Mouse (Mus musculus) embryonic facial prominence, embryonic 14.5 days (tissue): ENCODE results near the gene Wdr64. TPM values are rescaled to one million over a fixed set of nuclear protein-coding genes. Genes with fewer than 3 reads are reported as not detected.

Experiments
- ATAC-seq: fragments of 200-750 bp; cut with Nextera tagmentation; 2 replicates; pipeline ENCODE4 v1.8.0; 2017; ENCODE audit warnings: low read depth, moderate number of reproducible peaks, moderate TSS enrichment
- DNase-seq: peaks from one replicate; pipeline ENCODE4 v3.0.0-alpha.2; 2015; ENCODE audit warnings: low spot score
- H3K27ac ChIP-seq: fragments of 300-500 bp; sonication (generic); replicated peaks from 2 replicates; pipeline ENCODE4 v1.5.1; 2014; ENCODE audit warnings: low read depth, mild to moderate bottlenecking, low read length, moderate library complexity
- H3K27me3 ChIP-seq: fragments of 300-500 bp; sonication (generic); replicated peaks from 2 replicates; pipeline ENCODE4 v1.6.1; 2014; ENCODE audit warnings: low read length; ENCODE audit not compliant: control insufficient read depth, insufficient read depth
- H3K36me3 ChIP-seq: fragments of 300-500 bp; sonication (generic); 2 replicates; pipeline ENCODE4 v1.6.1; 2014; ENCODE audit warnings: low read length, mixed read lengths; ENCODE audit not compliant: control insufficient read depth, insufficient read depth
- H3K4me1 ChIP-seq: fragments of 300-500 bp; sonication (generic); 2 replicates; pipeline ENCODE4 v1.6.1; 2014; ENCODE audit warnings: antibody characterized with exemption, low read length; ENCODE audit not compliant: control insufficient read depth, insufficient read depth
- H3K4me2 ChIP-seq: fragments of 300-500 bp; sonication (generic); 2 replicates; pipeline ENCODE4 v1.6.1; 2014; ENCODE audit warnings: low read depth, mild to moderate bottlenecking, low read length, moderate library complexity, mixed read lengths
- H3K4me3 ChIP-seq: fragments of 300-500 bp; sonication (generic); 2 replicates; pipeline ENCODE4 v1.5.1; 2014; ENCODE audit warnings: low read depth, mild to moderate bottlenecking, low read length
- H3K9ac ChIP-seq: fragments of 300-500 bp; sonication (generic); 2 replicates; pipeline ENCODE4 v1.6.1; 2014; ENCODE audit warnings: low read depth, mild to moderate bottlenecking, low read length, moderate library complexity, mixed read lengths
- H3K9me3 ChIP-seq: fragments of 300-500 bp; sonication (generic); 2 replicates; pipeline ENCODE4 v1.6.1; 2016; ENCODE audit warnings: low read length; ENCODE audit not compliant: control insufficient read depth
- WGBS: fragments of 180-500 bp; shearing (Covaris S2); extraction: QIAGEN DNeasy Blood & Tissue Kit; methylation state at CpG from one replicate; pipeline ENCODE4 v1.1.7; 2014; 5-methylcytosine and 5-hydroxymethylcytosine counted together
- polyA plus RNA-seq: library from polyadenylated mRNA; unstranded; fragments of >200 nt; fragmentation: Nextera tagmentation; extraction: Ambion mirVana; gene quantifications from 2 replicates; pipeline ENCODE4 v1.2.1, GENCODE M21; 2014

Wdr64 gene
- polyA plus RNA-seq, 1 experiment from 2014 or later, result not detected

DNA sequence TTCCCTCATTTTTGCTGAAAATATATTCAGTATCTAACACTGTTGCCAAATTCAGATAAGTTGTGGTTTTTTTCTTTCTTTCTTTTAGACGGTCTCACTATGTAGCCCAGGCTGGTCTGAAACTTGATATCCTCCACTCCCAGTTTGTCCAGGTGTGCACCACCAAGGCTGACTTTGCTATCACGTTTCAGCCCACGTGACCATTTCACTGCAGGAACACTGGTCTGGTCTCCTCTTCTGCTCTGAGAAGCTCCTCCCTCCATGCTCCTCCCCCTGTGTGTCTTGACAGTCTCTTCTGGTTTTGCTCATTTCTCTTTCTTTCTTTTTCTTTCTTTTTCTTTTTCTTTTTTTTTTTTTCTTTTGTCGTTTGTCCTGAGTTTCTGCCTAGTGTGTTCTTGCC lies 1.4 kb downstream of the Wdr64 start:
- WGBS, result 25% methylated on average over 4 of the region's 4 CpGs
- peak; percentile 31 for DNase-seq

DNA sequence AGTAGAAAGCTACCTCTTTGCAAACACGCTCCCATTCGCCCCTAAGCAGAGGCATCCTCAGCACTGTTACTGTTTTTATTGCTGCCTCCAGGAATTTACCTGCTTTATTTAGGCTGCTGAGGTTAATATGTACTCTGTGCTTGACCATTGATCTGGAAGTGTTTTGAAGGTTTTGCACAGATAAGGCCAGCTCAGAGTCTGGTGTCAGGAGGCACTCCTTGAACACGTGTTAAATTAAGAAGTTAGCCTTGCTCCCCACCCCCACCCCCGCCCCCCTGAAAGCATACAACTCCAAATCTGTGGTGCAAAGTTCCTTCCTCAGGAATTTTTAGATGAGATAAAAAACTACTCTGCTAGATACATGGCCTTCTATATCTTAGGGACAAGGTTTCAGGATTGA lies 2.8 kb downstream of the Wdr64 start:
- Histone ChIP-seq H3K9me3 (no peaks in the 10 kb centered on the region), H3K4me3 (no peak overlapping the region), H3K36me3 (no peaks in the 10 kb centered on the region), H3K4me2 (no peak overlapping the region), H3K27me3 (no peaks in the 10 kb centered on the region), H3K4me1 (no peaks in the 10 kb centered on the region), H3K9ac (no peak overlapping the region), H3K27ac (no peak overlapping the region)
- ATAC-seq (no peak), DNase-seq (no peak)
- 80% methylated on average over 4 of the region's 4 CpGs for WGBS

More for the DNA sequence above, 1.4 kb downstream of the Wdr64 start:
- H3K36me3 ChIP-seq, result no peaks in the 10 kb centered on the region
- no peak overlapping the region for H3K4me2 ChIP-seq
- no peak overlapping the region for H3K9ac ChIP-seq
- no peaks in the 10 kb centered on the region for H3K9me3 ChIP-seq
- no peak overlapping the region for H3K4me3 ChIP-seq
- H3K27ac ChIP-seq, result no peak overlapping the region
- H3K4me1 ChIP-seq, result no peaks in the 10 kb centered on the region
- H3K27me3 ChIP-seq, result no peaks in the 10 kb centered on the region
- peak; percentile 63; the same call in 1 of the 2 replicates for ATAC-seq

DNA sequence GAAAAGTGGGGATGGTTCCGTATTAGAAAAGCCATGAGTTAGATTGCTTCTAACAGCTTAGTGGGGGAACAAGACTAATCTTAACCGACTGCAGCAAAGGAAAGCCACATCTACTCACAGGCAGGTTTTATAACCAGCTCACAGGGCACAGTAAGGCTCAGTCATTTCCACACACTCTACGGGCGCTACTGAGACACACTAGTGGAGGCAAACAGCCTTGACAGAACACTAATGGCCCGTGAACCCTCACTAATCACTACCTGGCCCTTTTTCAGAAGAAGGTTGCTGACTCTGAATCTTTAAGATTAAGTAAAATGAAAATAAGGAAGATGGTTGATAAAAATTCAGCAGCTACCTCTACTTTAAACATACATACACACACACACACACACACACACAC lies 9.2 kb downstream of the Wdr64 start:
- DNase-seq, result no peak
- WGBS, result 64% methylated on average over 5 of the region's 5 CpGs

DNA sequence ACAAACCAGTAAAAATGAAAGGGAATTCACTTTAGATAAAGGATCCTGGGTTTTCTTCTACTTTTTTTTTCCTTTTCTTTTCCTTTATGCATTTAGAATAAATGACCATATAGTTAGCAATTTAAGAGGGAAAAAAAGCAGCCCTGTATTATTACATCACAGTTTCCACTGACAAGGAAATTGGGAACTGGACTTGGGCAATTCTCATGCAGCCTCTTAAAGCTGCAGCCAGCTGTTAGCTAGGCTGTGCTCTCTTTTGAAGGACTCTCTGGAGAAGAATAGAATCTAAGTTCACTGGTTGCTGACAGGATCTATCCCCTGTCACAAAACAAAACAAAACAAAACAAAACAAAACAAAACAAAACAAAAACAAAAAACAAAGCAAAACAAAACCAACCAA lies 9.6 kb downstream of the Wdr64 start:
- H3K27ac ChIP-seq, result no peak overlapping the region
- no peak overlapping the region for H3K9ac ChIP-seq
- no peaks in the 10 kb centered on the region for H3K27me3 ChIP-seq
- DNase-seq (no peak), ATAC-seq (no peak)
- H3K4me1 ChIP-seq, result no peaks in the 10 kb centered on the region
- H3K4me2 ChIP-seq, result no peak overlapping the region
- no peaks in the 10 kb centered on the region for H3K9me3 ChIP-seq
- no peak overlapping the region for H3K4me3 ChIP-seq
- no peaks in the 10 kb centered on the region for H3K36me3 ChIP-seq

More for the DNA sequence above, 9.2 kb downstream of the Wdr64 start:
- no peak overlapping the region for H3K4me2 ChIP-seq
- no peaks in the 10 kb centered on the region for H3K36me3 ChIP-seq
- no peaks in the 10 kb centered on the region for H3K27me3 ChIP-seq
- H3K27ac ChIP-seq, result no peak overlapping the region
- H3K4me3 ChIP-seq, result no peak overlapping the region
- no peak for ATAC-seq
- H3K9me3 ChIP-seq, result no peaks in the 10 kb centered on the region
- no peak overlapping the region for H3K9ac ChIP-seq
- no peaks in the 10 kb centered on the region for H3K4me1 ChIP-seq

DNA sequence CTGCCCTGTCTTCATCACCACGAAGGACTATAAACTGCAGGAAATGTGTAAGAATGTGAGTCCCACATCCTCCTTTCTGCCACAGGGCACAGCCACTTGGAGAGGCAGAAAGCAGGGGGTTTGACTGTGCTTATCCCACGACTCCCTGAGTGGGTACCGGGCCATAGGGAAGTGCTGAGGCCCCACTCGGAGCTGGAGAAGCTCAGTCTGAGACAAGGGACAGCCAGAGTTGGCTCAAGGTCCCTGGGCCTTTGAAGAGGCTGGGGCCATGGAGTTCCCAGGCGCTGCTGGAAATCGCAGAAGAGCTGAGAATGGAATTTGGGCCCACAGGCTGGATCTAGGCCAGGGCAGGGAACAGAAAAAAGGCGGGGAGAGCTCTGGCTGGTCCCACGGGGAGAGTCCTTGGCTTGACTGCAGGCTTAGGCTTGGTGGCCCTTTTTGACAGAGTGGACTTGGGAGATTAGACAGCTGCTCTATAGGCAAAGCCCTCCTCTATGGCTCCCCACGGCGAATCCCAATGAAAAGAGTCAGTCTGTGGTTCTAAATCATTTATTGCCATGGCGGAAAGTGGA lies 14.0 kb downstream of the Wdr64 start:
- no peaks in the 10 kb centered on the region for H3K27me3 ChIP-seq
- H3K9me3 ChIP-seq, result no peaks in the 10 kb centered on the region
- no peak overlapping the region for H3K9ac ChIP-seq
- no peak overlapping the region for H3K4me3 ChIP-seq
- 75% methylated on average over 11 of the region's 11 CpGs for WGBS
- no peaks in the 10 kb centered on the region for H3K36me3 ChIP-seq
- DNase-seq (no peak), ATAC-seq (no peak)
- H3K27ac ChIP-seq, result no peak overlapping the region
- no peak overlapping the region for H3K4me2 ChIP-seq
- no peaks in the 10 kb centered on the region for H3K4me1 ChIP-seq

DNA sequence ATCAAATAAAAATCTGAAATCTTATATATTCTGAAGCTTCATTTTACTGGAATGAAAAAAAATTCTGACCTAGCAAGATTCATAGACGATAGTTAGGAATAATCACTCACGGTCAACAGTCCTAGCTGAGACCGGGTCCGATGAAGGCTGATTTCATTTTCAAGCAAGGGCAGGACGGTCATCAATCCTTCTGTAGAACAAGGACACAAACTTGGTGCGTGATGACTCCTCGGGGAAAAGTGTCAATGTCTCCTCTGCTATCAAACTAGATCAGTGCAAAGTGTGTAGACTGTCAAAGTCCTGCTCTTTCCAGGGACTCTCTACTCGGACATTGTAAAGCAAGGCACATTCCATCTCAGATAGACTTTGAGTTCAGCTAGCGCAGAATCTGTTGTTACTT lies 18.4 kb downstream of the Wdr64 start:
- Histone ChIP-seq H3K36me3 (no peaks in the 10 kb centered on the region), H3K27ac (no peak overlapping the region), H3K4me1 (no peaks in the 10 kb centered on the region), H3K27me3 (no peaks in the 10 kb centered on the region), H3K9me3 (no peaks in the 10 kb centered on the region), H3K9ac (no peak overlapping the region), H3K4me2 (no peak overlapping the region), H3K4me3 (no peak overlapping the region)
- DNase-seq (no peak), ATAC-seq (no peak)
- 86% methylated on average over 9 of the region's 9 CpGs for WGBS

DNA sequence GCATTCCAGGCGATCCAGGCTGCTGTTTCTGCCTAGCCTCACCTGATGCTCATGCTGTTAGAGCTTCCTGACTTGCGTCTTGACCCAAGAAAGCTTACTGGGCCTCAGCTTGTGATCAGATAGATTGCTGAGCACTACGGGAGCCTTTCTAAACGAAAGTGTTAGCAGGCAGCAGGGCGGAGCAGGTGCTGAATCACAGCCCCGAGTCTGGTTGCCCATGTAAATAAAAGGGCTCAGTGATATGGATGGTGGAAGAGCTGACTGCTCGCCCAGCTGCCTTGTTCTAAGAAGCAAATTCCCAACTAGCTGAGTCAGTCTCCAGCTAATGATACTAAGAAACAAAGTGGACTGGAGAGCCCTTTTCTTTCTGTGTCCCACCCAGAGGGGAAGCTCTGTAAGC lies 27.4 kb downstream of the Wdr64 start:
- H3K4me1 ChIP-seq, result no peaks in the 10 kb centered on the region
- DNase-seq (no peak), ATAC-seq (no peak)
- no peaks in the 10 kb centered on the region for H3K36me3 ChIP-seq
- H3K27me3 ChIP-seq, result no peaks in the 10 kb centered on the region
- no peak overlapping the region for H3K9ac ChIP-seq
- H3K9me3 ChIP-seq, result no peaks in the 10 kb centered on the region
- no peak overlapping the region for H3K4me3 ChIP-seq
- 48% methylated on average over 7 of the region's 7 CpGs for WGBS
- H3K27ac ChIP-seq, result no peak overlapping the region
- H3K4me2 ChIP-seq, result no peak overlapping the region

DNA sequence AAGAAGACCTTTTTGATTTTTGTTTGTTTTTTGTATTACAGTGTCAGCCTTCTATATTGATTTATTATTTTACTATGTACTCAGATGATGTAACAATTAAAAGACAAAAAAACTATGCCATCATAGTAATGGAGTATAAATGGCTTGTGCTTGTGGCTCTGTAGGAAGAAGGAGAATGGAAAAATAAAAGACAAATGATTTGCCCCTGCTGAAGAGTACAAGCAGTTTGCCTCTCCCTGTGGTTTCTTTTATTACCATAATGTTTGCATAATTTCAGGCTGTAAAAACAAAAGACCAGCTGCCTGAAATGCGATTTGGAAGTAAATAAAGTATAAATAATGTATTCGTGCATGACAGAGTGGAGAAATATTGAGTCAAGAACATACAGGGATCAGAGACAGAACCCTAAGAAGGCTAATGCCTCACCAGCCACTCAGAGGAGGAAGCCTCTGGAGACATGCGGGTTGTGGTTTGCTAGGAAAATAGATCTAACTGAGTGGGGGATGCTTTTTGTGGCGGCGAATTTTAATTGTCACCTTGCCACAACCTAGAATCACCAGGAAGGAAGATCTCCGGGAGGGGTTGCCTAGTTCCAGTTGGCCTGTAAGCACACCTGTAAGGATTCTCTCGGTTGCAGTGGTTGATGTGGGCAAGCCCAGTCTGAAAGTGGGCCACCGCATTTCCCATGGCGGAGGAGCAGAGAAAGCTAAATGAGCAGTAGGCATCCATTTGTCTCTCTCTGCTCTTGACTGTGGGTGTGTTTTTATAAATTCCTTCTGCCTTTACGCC lies 56.4 kb downstream of the Wdr64 start:
- H3K4me1 ChIP-seq, result no peaks in the 10 kb centered on the region

DNA sequence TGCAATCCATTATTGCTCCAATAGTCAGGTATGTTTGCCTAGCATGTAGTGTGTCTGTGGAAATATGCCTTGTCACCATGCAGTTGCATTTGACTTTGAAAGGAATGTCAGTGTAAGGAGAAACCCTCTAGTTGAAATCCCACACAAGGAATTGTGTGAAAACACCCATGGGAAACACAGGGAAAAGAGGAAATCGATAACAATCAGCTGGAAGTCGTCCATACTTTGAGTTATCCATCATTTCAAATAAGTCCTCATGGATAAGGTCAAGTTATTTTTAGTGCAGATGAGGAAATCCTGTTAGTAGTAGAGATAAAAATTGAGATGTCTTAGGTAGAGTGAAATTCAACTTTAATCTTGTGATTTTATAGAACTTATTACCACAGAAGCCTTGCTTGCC lies 96.3 kb downstream of the Wdr64 start:
- ATAC-seq, result no peak

More for the DNA sequence above, 56.4 kb downstream of the Wdr64 start:
- H3K9me3 ChIP-seq, result no peaks in the 10 kb centered on the region
- WGBS, result 68% methylated on average over 10 of the region's 10 CpGs
- H3K27ac ChIP-seq, result no peak overlapping the region
- H3K27me3 ChIP-seq, result no peaks in the 10 kb centered on the region
- ATAC-seq (no peak), DNase-seq (no peak)
- no peaks in the 10 kb centered on the region for H3K36me3 ChIP-seq
- H3K9ac ChIP-seq, result no peak overlapping the region
- H3K4me2 ChIP-seq, result no peak overlapping the region
- no peak overlapping the region for H3K4me3 ChIP-seq

More for the DNA sequence above, 96.3 kb downstream of the Wdr64 start:
- DNase-seq, result no peak
- no peak overlapping the region for H3K9ac ChIP-seq
- H3K4me1 ChIP-seq, result no peaks in the 10 kb centered on the region
- H3K27me3 ChIP-seq, result no peaks in the 10 kb centered on the region
- H3K9me3 ChIP-seq, result no peaks in the 10 kb centered on the region
- no peak overlapping the region for H3K4me3 ChIP-seq
- WGBS, result 58% methylated on average over 2 of the region's 2 CpGs
- no peak overlapping the region for H3K27ac ChIP-seq
- H3K4me2 ChIP-seq, result no peak overlapping the region
- no peaks in the 10 kb centered on the region for H3K36me3 ChIP-seq
